Mouse (Mus musculus): ENCODE results near the gene Mapkap1. TPM values are rescaled to one million over a fixed set of nuclear protein-coding genes. Genes with fewer than 3 reads are reported as not detected.

Gene Mapkap1
- total RNA-seq (2015; ENCODE audit: low replicate concordance) = 9.2 and 14.4 TPM in 2 replicates
- total RNA-seq (2017; ENCODE audit: low replicate concordance) = 17.5 and 29.0 TPM in 2 replicates

GRCm38 (mm10) chr2:34406601-34407464 is at the start of gene Mapkap1:
TSS of gene Mapkap1 (plus strand) at chr2:34406771.
- ATAC-seq (replicated peaks; ENCODE audit: low FRiP score, poor library complexity, severe bottlenecking) = peak; percentile 99

- no peak for ATAC-seq (replicated peaks; ENCODE audit: low FRiP score, poor library complexity, severe bottlenecking)
Measured at GRCm38 (mm10) chr2:34363678-34364077, 42.9 kb upstream of the Mapkap1 start.

DNA sequence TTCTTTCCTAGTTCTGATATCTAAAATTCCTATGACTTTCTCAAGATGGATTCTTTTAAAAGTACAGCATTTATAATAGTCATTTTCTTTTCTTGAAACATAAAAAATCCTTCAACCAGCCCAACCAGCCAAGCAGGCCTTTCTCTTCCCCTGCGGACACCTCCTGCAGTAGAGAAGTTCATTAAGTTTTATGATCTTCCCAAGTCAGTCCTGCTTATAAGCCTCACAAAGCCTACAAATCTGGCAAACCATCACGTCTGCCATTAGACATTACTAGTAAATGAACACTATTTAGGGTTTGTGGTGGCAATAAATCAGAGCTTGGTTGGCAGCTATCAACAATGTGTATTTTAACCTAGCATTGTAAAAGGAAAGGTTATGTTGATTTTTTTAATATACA is 39.5 kb upstream of the Mapkap1 start:
- no peak for ATAC-seq (replicated peaks; ENCODE audit: low FRiP score, poor library complexity, severe bottlenecking)

DNA sequence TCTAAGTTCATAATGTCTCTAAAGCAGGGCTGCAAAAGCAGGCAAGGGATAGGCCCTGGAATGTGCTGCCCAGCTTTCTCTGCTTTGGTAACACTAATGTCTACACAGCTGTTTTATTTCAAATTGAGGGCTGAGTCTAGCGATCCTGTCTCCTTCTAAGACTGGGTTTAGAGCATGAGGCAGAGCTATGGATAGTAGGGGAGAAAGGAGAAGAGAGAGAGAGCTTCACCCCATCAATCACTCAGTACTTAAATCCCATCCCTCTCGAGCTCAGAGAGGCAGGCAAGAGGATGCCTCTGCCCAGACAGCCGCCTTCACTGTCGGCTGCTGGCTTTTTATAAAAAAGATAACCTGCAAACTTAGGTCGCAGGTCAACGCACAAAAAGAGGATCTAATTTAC is 38.2 kb upstream of the Mapkap1 start:
- no peak for ATAC-seq (replicated peaks; ENCODE audit: low FRiP score, poor library complexity, severe bottlenecking)

DNA sequence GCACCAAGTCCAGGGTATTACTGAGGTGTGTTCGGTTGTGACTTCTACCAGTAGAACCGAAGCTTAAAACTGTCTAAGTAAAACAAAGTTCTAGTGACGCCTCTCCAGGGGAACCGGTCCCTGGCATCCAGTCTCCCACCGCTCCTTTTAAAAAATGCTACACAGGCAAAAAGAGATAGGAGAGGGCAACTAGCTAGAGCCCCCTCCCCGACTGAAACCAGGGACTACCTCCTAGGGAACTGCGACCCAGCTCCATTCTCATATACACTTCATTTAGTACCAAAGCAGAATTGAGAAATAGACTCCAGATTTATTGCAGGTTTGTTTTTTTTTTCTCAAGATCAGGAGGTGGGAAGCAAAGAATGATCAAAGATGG is 36.2 kb upstream of the Mapkap1 start:
- ATAC-seq (replicated peaks; ENCODE audit: low FRiP score, poor library complexity, severe bottlenecking) = no peak

- peak; percentile 23; the same call in 1 of the 2 replicates for ATAC-seq (replicated peaks; ENCODE audit: low FRiP score, poor library complexity, severe bottlenecking)
Measured at GRCm38 (mm10) chr2:34370725-34371440, 35.7 kb upstream of the Mapkap1 start.

DNA sequence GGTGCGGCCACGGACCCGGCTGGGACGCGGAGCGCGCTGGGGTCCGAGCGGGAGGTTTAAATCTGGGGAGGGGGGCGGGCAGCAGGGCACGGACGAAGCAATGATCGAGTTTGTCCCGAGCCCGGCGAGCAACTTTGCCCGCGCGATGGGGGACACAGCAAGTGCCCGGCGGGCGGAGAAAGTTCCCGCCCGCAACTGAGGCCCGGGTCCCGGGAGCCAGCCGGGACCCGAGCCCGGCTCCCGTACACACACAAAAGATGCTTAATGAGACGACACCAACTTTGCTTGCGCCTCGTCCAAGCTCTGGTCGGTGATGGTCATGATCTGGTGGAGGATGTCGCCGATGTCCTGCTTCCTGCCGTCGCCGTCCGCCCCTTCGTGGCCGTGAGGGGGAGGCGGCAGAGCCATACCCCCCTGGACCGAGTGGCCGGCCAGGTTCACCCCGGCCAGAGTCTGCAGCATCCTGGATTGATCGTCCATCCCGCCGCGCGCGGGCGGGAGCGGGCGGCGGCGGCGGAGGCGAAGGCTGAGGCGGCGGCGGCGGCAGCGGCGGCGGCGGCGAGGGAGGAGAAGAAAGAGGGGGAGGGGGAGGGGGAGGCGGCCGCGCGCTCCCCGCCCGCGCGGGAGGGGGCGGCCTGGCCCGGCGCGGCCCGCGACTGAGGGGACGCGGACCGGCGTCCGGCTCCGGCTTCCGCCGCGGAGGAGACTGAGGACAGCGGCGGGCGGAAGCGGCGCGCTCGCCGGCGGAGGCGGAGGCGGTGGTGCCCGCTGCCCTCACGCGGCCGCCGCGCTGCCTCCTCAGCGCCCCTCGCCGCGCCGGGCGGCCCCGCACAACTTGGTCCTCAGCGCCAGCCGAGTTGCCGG is 34.9 kb upstream of the Mapkap1 start:
- no peak for ATAC-seq (replicated peaks; ENCODE audit: low FRiP score, poor library complexity, severe bottlenecking)

GRCm38 (mm10) chr2:34372305-34373301 is 34.0 kb upstream of the Mapkap1 start, which contains the start of gene Pbx3:
TSS of gene Pbx3 (minus strand) at chr2:34373142.
- peak; percentile 86 for ATAC-seq (replicated peaks; ENCODE audit: low FRiP score, poor library complexity, severe bottlenecking)

- no peak for ATAC-seq (replicated peaks; ENCODE audit: low FRiP score, poor library complexity, severe bottlenecking)
Measured at GRCm38 (mm10) chr2:34373886-34374285, 32.7 kb upstream of the Mapkap1 start.

- ATAC-seq (replicated peaks; ENCODE audit: low FRiP score, poor library complexity, severe bottlenecking) = no peak
Measured at GRCm38 (mm10) chr2:34374349-34374748, 32.2 kb upstream of the Mapkap1 start.

GRCm38 (mm10) chr2:34378930-34379329 is 27.6 kb upstream of the Mapkap1 start:
- no peak for ATAC-seq (replicated peaks; ENCODE audit: low FRiP score, poor library complexity, severe bottlenecking)

GRCm38 (mm10) chr2:34399535-34399934 is 7.0 kb upstream of the Mapkap1 start:
- no peak for ATAC-seq (replicated peaks; ENCODE audit: low FRiP score, poor library complexity, severe bottlenecking)

DNA sequence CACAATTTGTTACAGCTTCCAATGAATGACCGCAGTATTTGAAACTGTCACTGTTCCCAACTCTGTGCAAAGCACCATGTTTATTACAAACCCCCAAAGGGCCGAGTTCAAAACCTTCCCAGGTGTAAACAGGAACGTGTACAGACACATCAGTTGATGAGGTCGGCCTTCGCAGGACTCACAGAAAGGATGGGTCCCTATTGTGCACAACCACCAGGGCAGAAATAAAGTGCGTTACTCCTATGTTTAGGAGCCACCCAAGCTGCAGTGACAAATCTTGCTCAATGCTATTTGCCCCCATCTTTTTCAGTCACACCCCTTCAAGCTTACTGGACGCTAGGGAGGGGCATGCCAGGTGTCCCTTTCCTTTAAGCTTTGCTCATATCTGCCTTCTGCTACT is 1.0 kb downstream of the Mapkap1 start:
- no peak for ATAC-seq (replicated peaks; ENCODE audit: low FRiP score, poor library complexity, severe bottlenecking)

DNA sequence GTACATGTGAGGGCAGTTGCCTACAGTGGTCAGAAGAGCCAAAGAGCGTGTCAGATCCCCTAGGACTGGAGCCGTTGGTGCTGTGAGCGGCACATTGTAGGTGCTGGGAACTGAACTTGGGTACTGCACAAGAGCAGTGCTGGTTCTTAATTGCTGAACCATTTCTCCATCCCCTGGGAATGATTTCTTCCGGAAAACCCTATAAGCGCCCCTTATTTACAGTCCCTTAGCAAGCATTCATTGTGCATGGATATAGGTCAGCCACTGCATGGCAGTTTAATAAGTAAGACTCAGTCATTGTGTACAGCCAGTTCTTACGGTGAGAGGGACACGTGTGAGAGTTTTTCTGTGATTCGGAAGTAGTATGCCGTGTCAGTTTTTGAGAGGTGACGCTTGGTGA is 1.8 kb downstream of the Mapkap1 start:
- ATAC-seq (replicated peaks; ENCODE audit: low FRiP score, poor library complexity, severe bottlenecking) = no peak

GRCm38 (mm10) chr2:34409741-34410340 is 3.3 kb downstream of the Mapkap1 start:
- ATAC-seq (replicated peaks; ENCODE audit: low FRiP score, poor library complexity, severe bottlenecking) = no peak

GRCm38 (mm10) chr2:34420256-34420655 is 13.7 kb downstream of the Mapkap1 start:
- no peak for ATAC-seq (replicated peaks; ENCODE audit: low FRiP score, poor library complexity, severe bottlenecking)

DNA sequence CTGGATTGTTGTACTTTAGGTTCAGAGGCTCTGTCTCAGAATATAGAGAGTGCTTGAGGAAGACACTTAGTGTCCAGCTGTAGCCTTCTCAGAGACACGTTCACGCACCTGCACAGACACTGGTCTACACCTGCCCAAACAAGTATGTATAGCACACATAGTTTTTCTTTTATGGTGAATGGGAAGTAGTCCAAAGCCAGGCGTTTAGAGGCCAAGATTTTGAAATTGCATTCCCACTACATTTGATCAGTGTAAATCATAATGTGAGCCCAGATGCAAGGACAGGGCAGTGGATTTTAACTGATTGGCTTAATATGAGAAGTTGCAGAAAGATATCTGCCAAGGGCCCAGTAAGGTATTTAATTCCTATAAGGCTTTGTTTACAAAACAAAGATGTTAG is 17.6 kb downstream of the Mapkap1 start:
- no peak for ATAC-seq (replicated peaks; ENCODE audit: low FRiP score, poor library complexity, severe bottlenecking)

- ATAC-seq (replicated peaks; ENCODE audit: low FRiP score, poor library complexity, severe bottlenecking) = no peak
Measured at GRCm38 (mm10) chr2:34425573-34426223, 19.1 kb downstream of the Mapkap1 start.

All from erythroid progenitor cell, adult 5-6 weeks (primary cell).